Mouse (Mus musculus): ENCODE results near the gene Gm6583.

GRCm38 (mm10) chr5:112389352-112389751 lies 33.5 kb upstream of the Gm6583 start:
- no peak for TF ChIP-seq E2F4 (IDR thresholded peaks at IDR 0.05; ENCODE audit: insufficient read depth)
- no peak for TF ChIP-seq POLR2A (IDR thresholded peaks at IDR 0.05; ENCODE audit: insufficient read length, low read depth)
- TF ChIP-seq CEBPB (IDR thresholded peaks at IDR 0.05; ENCODE audit: insufficient read depth, poor library complexity, severe bottlenecking) = no peak
- no peak for TF ChIP-seq USF1 (IDR thresholded peaks at IDR 0.05; ENCODE audit: low read depth)

Measured in myocyte (in vitro differentiated cells).